Mouse (Mus musculus) kidney, embryonic 15.5 days (tissue): ENCODE measurements at regions not wholly inside any gene's neighbourhood (a gene's known extent, or its start where the extent isn't known, plus 50 kb on each side); places are given as distances from the start of the nearest gene placed in this dataset.

ENCODE experiments used
- ATAC-seq: fragments of 200-750 bp; cut with Nextera tagmentation; replicated peaks from 2 replicates; pipeline ENCODE4 v1.8.0; 2017; ENCODE audit warnings: moderate TSS enrichment; ENCODE audit not compliant: low FRiP score
- H3K27ac ChIP-seq: fragments of 300-500 bp; sonication (generic); 2 replicates; pipeline ENCODE4 v1.5.1; 2015; ENCODE audit warnings: mild to moderate bottlenecking, inconsistent platforms
- H3K27me3 ChIP-seq: fragments of 300-500 bp; sonication (generic); 2 replicates; pipeline ENCODE4 v1.6.1; 2015; ENCODE audit warnings: inconsistent platforms
- H3K36me3 ChIP-seq: fragments of 300-500 bp; sonication (generic); 2 replicates; pipeline ENCODE4 v1.6.1; 2015; ENCODE audit warnings: inconsistent platforms
- H3K4me1 ChIP-seq: fragments of 300-500 bp; sonication (generic); 2 replicates; pipeline ENCODE4 v1.6.1; 2015; ENCODE audit warnings: inconsistent platforms
- H3K4me2 ChIP-seq: fragments of 300-500 bp; sonication (generic); 2 replicates; pipeline ENCODE4 v1.6.1; 2015; ENCODE audit warnings: moderate library complexity, mild to moderate bottlenecking, inconsistent platforms
- H3K4me3 ChIP-seq: fragments of 300-500 bp; sonication (generic); replicated peaks from 2 replicates; pipeline ENCODE4 v1.5.1; 2015; ENCODE audit warnings: mild to moderate bottlenecking, inconsistent platforms
- H3K9ac ChIP-seq: fragments of 300-500 bp; sonication (generic); 2 replicates; pipeline ENCODE4 v1.6.1; 2015; ENCODE audit warnings: mild to moderate bottlenecking, inconsistent platforms
- H3K9me3 ChIP-seq: fragments of 300-500 bp; sonication (generic); replicated peaks from 2 replicates; pipeline ENCODE4 v1.6.1; 2016; ENCODE audit warnings: inconsistent platforms
- WGBS: fragments of 180-500 bp; shearing (Covaris S2); methylation state at CpG from one replicate; pipeline ENCODE4 v1.1.7; 2015; ENCODE audit warnings: mixed read lengths; 5-methylcytosine and 5-hydroxymethylcytosine counted together

GRCm38 (mm10) chr12:73491370-73491769 is 54.8 kb downstream of the Tmem30b start:
- no peaks in the 10 kb centered on the region for H3K4me1 ChIP-seq
- H3K9me3 ChIP-seq, result no peaks in the 10 kb centered on the region
- ATAC-seq, result no peak
- no peak overlapping the region for H3K27ac ChIP-seq
- no peaks in the 10 kb centered on the region for H3K36me3 ChIP-seq
- no peak overlapping the region for H3K9ac ChIP-seq
- H3K27me3 ChIP-seq, result no peaks in the 10 kb centered on the region
- 63% methylated on average over 3 of the region's 3 CpGs for WGBS
- H3K4me3 ChIP-seq, result no peak overlapping the region
- no peak overlapping the region for H3K4me2 ChIP-seq

GRCm38 (mm10) chr12:73482858-73483257 is 63.3 kb downstream of the Tmem30b start:
- no peak overlapping the region for H3K4me2 ChIP-seq
- no peaks in the 10 kb centered on the region for H3K36me3 ChIP-seq
- no peak overlapping the region for H3K9ac ChIP-seq
- H3K27ac ChIP-seq, result no peak overlapping the region
- no peaks in the 10 kb centered on the region for H3K4me1 ChIP-seq
- WGBS, result 91% methylated on average over 2 of the region's 2 CpGs
- no peaks in the 10 kb centered on the region for H3K9me3 ChIP-seq
- ATAC-seq, result no peak
- no peak overlapping the region for H3K4me3 ChIP-seq
- no peaks in the 10 kb centered on the region for H3K27me3 ChIP-seq

- Histone ChIP-seq H3K9ac (no peak overlapping the region), H3K36me3 (no peaks in the 10 kb centered on the region), H3K4me2 (no peak overlapping the region), H3K9me3 (no peaks in the 10 kb centered on the region), H3K27me3 (no peaks in the 10 kb centered on the region), H3K4me1 (no peaks in the 10 kb centered on the region), H3K27ac (no peak overlapping the region), H3K4me3 (no peak overlapping the region)
- 89% methylated on average over 6 of the region's 6 CpGs for WGBS
- ATAC-seq, result no peak
Observed at GRCm38 (mm10) chr12:73482275-73482674, 63.9 kb downstream of the Tmem30b start.

- Histone ChIP-seq H3K4me1 (peaks cover 2% of the 10 kb centered on the region), H3K36me3 (no peaks in the 10 kb centered on the region), H3K9ac (no peak overlapping the region), H3K27me3 (no peaks in the 10 kb centered on the region), H3K4me3 (no peak overlapping the region), H3K27ac (no peak overlapping the region), H3K9me3 (no peaks in the 10 kb centered on the region), H3K4me2 (no peak overlapping the region)
- no peak for ATAC-seq
- WGBS, result 80% methylated on average over 3 of the region's 3 CpGs
Observed at GRCm38 (mm10) chr12:73481705-73482104, 64.5 kb downstream of the Tmem30b start.

GRCm38 (mm10) chr12:73481165-73481564 is 65.0 kb downstream of the Tmem30b start:
- no peaks in the 10 kb centered on the region for H3K36me3 ChIP-seq
- H3K4me2 ChIP-seq, result no peak overlapping the region
- H3K9me3 ChIP-seq, result no peaks in the 10 kb centered on the region
- WGBS, result 93% methylated on average over 6 of the region's 6 CpGs
- no peak overlapping the region for H3K9ac ChIP-seq
- H3K4me1 ChIP-seq, result peaks cover 7% of the 10 kb centered on the region
- no peak overlapping the region for H3K4me3 ChIP-seq
- H3K27ac ChIP-seq, result no peak overlapping the region
- H3K27me3 ChIP-seq, result no peaks in the 10 kb centered on the region
- no peak for ATAC-seq

DNA sequence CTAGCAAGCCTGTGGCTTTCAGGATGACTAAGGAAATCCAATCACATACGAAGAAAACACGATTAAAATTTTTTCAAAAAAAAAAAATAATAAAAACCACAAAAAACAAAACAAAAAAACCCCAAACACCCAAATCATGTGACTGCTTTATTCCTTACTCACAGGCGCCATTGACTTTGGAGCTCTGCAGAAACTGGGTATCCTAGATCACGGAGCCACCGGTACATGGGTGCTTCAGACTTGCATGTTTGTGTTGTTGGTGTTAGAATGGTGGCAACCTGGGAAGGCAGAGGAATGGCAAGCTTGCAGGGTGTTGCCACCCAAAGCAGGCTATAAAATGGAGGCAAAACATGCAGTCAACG is 65.6 kb downstream of the Tmem30b start:
- ATAC-seq, result no peak
- Histone ChIP-seq H3K27me3 (no peaks in the 10 kb centered on the region), H3K9me3 (no peaks in the 10 kb centered on the region), H3K36me3 (no peaks in the 10 kb centered on the region), H3K27ac (no peak overlapping the region), H3K4me3 (no peak overlapping the region), H3K4me1 (peaks cover 10% of the 10 kb centered on the region), H3K9ac (no peak overlapping the region), H3K4me2 (no peak overlapping the region)
- WGBS, result 92% methylated on average over 6 of the region's 6 CpGs

GRCm38 (mm10) chr12:73479932-73480609 is 66.1 kb downstream of the Tmem30b start:
- Histone ChIP-seq H3K27me3 (0 out of 2 replicates have a peak, but pooled peaks cover under 1% of the 10 kb centered on the region), H3K27ac (no peak overlapping the region), H3K4me2 (no peak overlapping the region), H3K4me3 (no peak overlapping the region), H3K36me3 (no peaks in the 10 kb centered on the region), H3K9ac (no peak overlapping the region), H3K4me1 (peaks cover 10% of the 10 kb centered on the region), H3K9me3 (no peaks in the 10 kb centered on the region)
- no peak for ATAC-seq
- WGBS, result 85% methylated on average over 15 of the region's 15 CpGs

DNA sequence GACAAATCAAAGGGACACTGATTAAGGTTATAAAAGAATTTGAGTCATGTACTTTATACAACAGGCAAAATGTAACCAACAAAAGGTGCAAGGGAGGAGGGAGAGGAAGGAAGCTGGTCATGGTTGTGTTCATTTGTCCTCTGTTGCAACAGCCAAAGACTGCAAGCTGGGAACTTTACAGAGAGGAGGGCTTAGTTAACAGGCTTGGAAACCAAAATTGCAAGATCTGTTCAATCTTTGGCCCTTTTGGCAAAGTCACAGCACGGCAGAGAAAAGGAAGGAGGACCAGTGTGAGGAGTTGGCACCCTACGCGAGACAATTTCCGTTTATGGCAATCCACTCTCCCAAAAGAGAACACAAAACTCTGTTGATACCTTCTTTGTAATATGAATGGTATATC is 67.6 kb downstream of the Tmem30b start:
- no peak for ATAC-seq
- Histone ChIP-seq H3K4me1 (peaks cover 10% of the 10 kb centered on the region), H3K36me3 (no peaks in the 10 kb centered on the region), H3K9me3 (no peaks in the 10 kb centered on the region), H3K4me3 (no peak overlapping the region), H3K9ac (no peak overlapping the region), H3K27ac (no peak overlapping the region), H3K27me3 (peaks cover 5% of the 10 kb centered on the region; the same call in 1 of the 2 replicates), H3K4me2 (no peak overlapping the region)
- WGBS, result 85% methylated on average over 4 of the region's 4 CpGs

DNA sequence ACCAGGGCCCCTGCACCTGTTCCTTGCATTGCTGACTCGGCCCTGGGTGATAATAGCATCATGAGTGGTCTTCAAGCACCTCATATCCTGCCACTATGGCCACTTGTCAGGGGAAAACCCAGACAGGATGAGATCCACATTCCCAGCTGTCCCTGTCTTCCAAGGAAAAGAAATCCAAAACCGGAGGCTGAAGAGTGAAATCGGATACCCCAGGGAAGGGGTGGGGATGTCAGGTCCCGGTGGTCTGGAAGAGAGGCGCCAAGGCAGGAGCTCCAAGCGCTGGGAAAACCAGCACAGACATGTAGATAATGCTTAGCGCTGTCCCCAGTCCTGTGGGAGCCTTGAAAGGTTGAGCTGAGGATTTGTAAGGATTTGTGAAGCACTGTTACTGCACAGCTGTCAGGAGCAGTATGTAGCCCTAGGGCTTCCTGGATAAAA is 69.8 kb downstream of the Tmem30b start:
- WGBS, result 2% methylated on average over 7 of the region's 7 CpGs
- no peak overlapping the region for H3K9ac ChIP-seq
- peak; percentile 80 for ATAC-seq
- H3K9me3 ChIP-seq, result no peaks in the 10 kb centered on the region
- H3K4me1 ChIP-seq, result peaks cover 17% of the 10 kb centered on the region
- no peak overlapping the region for H3K4me3 ChIP-seq
- peaks cover 5% of the 10 kb centered on the region; the same call in 1 of the 2 replicates for H3K27me3 ChIP-seq
- no peak overlapping the region for H3K4me2 ChIP-seq
- H3K36me3 ChIP-seq, result no peaks in the 10 kb centered on the region
- H3K27ac ChIP-seq, result no peak overlapping the region

DNA sequence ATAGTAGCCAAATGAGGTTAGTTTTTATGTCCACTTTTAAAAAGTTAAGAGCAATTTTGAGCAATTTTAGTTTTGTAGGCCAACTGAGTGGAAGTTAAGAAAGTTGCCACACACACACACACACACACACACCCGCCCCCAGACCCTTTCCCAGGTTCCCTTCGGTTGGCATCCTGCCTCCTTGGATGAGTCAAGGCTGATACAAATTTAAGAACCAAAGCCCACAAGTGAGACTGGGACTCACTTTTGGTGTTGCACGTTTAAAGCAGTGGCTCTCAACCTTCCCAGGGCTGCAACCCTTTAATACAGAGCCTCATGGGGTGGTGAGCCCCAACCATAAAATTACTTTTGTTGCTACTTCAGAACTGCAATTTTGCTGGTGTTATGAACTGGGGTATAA is 70.4 kb downstream of the Tmem30b start:
- Histone ChIP-seq H3K4me3 (no peak overlapping the region), H3K9me3 (no peaks in the 10 kb centered on the region), H3K27ac (no peak overlapping the region), H3K36me3 (no peaks in the 10 kb centered on the region), H3K9ac (no peak overlapping the region), H3K27me3 (peaks cover 5% of the 10 kb centered on the region; the same call in 1 of the 2 replicates), H3K4me2 (no peak overlapping the region), H3K4me1 (peaks cover 17% of the 10 kb centered on the region)
- 52% methylated on average over 3 of the region's 3 CpGs for WGBS
- ATAC-seq, result no peak

DNA sequence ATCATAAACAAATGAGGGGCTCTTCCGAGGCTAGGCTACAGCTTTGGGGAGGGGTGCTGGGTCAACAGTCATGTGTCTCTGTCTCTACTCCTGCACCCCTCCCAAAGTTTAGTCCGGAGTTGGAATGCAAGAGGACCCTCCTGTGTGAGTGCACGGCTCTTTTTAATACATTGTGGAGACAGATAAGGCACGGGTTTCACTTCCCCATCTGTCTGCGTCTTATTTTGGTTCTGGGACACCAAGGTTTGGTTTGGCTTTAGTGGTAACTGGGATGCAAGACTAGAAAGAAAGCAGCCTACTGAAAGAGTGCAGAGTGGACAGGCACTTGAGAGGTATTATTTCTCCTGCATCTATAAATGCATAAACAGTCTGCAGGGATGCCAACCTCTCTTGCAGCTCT is 71.2 kb downstream of the Tmem30b start:
- peaks cover 5% of the 10 kb centered on the region; the same call in 1 of the 2 replicates for H3K27me3 ChIP-seq
- no peak overlapping the region for H3K27ac ChIP-seq
- no peak for ATAC-seq
- no peak overlapping the region for H3K9ac ChIP-seq
- WGBS, result 60% methylated on average over 5 of the region's 5 CpGs
- no peak overlapping the region for H3K4me2 ChIP-seq
- peaks cover 17% of the 10 kb centered on the region for H3K4me1 ChIP-seq
- H3K9me3 ChIP-seq, result no peaks in the 10 kb centered on the region
- H3K4me3 ChIP-seq, result no peak overlapping the region
- H3K36me3 ChIP-seq, result no peaks in the 10 kb centered on the region

- 62% methylated on average over 4 of the region's 4 CpGs for WGBS
- Histone ChIP-seq H3K4me2 (no peak overlapping the region), H3K9ac (no peak overlapping the region), H3K27ac (no peak overlapping the region), H3K4me3 (no peak overlapping the region), H3K36me3 (no peaks in the 10 kb centered on the region), H3K4me1 (peaks cover 22% of the 10 kb centered on the region), H3K9me3 (no peaks in the 10 kb centered on the region), H3K27me3 (peaks cover 7% of the 10 kb centered on the region; the same call in 1 of the 2 replicates)
- ATAC-seq, result no peak
Observed at GRCm38 (mm10) chr12:73473111-73473510, 73.1 kb downstream of the Tmem30b start.

DNA sequence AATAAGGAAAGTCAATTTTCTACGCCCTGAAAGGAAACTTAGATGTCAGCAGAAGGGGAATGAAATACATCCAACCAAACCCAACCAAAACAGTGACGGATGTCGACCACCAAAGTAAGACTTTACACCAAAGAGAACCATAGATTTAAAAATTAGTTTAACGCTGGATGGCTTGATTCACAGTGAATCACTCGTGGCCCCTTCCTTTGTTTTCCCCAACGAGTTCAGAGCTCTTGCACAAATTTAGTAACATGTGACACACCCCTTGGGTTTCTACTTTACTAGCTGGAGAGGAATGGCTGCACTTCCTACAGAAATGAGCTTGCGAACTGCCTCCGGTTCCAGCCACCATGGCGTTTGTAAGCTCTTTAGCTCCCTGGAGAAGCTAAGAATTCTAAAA is 74.2 kb downstream of the Tmem30b start:
- WGBS, result 48% methylated on average over 9 of the region's 9 CpGs
- Histone ChIP-seq H3K27ac (0 out of 2 replicates have a peak overlapping the region, but pooled peaks have one; percentile 6), H3K36me3 (no peaks in the 10 kb centered on the region), H3K27me3 (peaks cover 9% of the 10 kb centered on the region; the same call in 1 of the 2 replicates), H3K4me3 (peak overlapping the region; percentile 17), H3K4me2 (peak overlapping the region; percentile 51), H3K4me1 (peaks cover 22% of the 10 kb centered on the region), H3K9ac (no peak overlapping the region), H3K9me3 (no peaks in the 10 kb centered on the region)
- no peak for ATAC-seq
